Mouse (Mus musculus) heart, adult 2 months (tissue): Measurements from ENCODE around the gene Kitl.

ENCODE experiments used
- CTCF ChIP-seq: fragments of 200-600 bp; IDR thresholded peaks from 2 replicates; pipeline ENCODE4 v1.8.1; 2022; ENCODE audit warnings: antibody characterized with exemption, mild to moderate bottlenecking, moderate library complexity
- POLR2A ChIP-seq: fragments of 200-500 bp; IDR thresholded peaks from 2 replicates; pipeline ENCODE4 v1.6.1; 2011; ENCODE audit warnings: mild to moderate bottlenecking, low read depth, low read length, control low read depth; ENCODE audit not compliant: insufficient read depth

GRCm38 (mm10) chr10:100001452-100001851 lies 14.0 kb upstream of the Kitl start:
- TF ChIP-seq CTCF (no peak), POLR2A (no peak)
